Mouse (Mus musculus) adrenal gland, adult (tissue): ENCODE data around the gene Mrpl53.

Source experiments
- DNase-seq, 2 experiments: peaks; one replicate each; pipeline ENCODE4 v3.0.0; 2022 to 2023; ENCODE audit warnings: low spot score in 1 of 2; ENCODE audit not compliant: inconsistent age in 2 of 2

The Mrpl53 gene

GRCm38 (mm10) chr6:83092416-83093127, 16.3 kb upstream of the Mrpl53 start:
- DNase-seq, result peak in 1 of 2 experiments; percentile 64

GRCm38 (mm10) chr6:83095968-83096367, 12.9 kb upstream of the Mrpl53 start:
- DNase-seq, result peak in 1 of 2 experiments; percentile 45

GRCm38 (mm10) chr6:83098411-83098810, 10.4 kb upstream of the Mrpl53 start:
- peak; percentile 75 to 95 for DNase-seq

- peak; percentile 94 to 97 for DNase-seq
Observed at GRCm38 (mm10) chr6:83101316-83101687, 7.5 kb upstream of the Mrpl53 start, which contains the start of the genes Ccdc142 and Gm42688. Ccdc142 (plus strand) TSS chr6:83101601. Gm42688 (plus strand) TSS chr6:83101617.

GRCm38 (mm10) chr6:83101688-83102556, 6.9 kb upstream of the Mrpl53 start:
- DNase-seq, result peak; percentile 84 to 92

- no peak for DNase-seq
Observed at GRCm38 (mm10) chr6:83103130-83103650, 5.7 kb upstream of the Mrpl53 start.

- no peak for DNase-seq
Observed at GRCm38 (mm10) chr6:83104158-83104557, 4.7 kb upstream of the Mrpl53 start.

GRCm38 (mm10) chr6:83107566-83108400, 1.1 kb upstream of the Mrpl53 start:
- DNase-seq, result peak; percentile 83 to 94

GRCm38 (mm10) chr6:83111510-83112136, 2.8 kb downstream of the Mrpl53 start:
- DNase-seq, result peak in 1 of 2 experiments; percentile 24

- peak; percentile 96 to 98 for DNase-seq
Observed at GRCm38 (mm10) chr6:83115011-83115671, 6.3 kb downstream of the Mrpl53 start, which contains the start of gene Mogs. Mogs (plus strand) TSS chr6:83115496.

- no peak for DNase-seq
Observed at GRCm38 (mm10) chr6:83115682-83116372, 7.0 kb downstream of the Mrpl53 start.

- DNase-seq, result peak in 1 of 2 experiments; percentile 62
Observed at GRCm38 (mm10) chr6:83116373-83117164, 7.7 kb downstream of the Mrpl53 start.

GRCm38 (mm10) chr6:83117165-83117438, 8.3 kb downstream of the Mrpl53 start:
- peak in 1 of 2 experiments; percentile 55 for DNase-seq

- DNase-seq, result peak in 1 of 2 experiments; percentile 79
Observed at GRCm38 (mm10) chr6:83117616-83118015, 8.8 kb downstream of the Mrpl53 start.

GRCm38 (mm10) chr6:83118369-83118768, 9.5 kb downstream of the Mrpl53 start:
- DNase-seq, result peak; percentile 21 to 51

- peak; percentile 22 to 62 for DNase-seq
Observed at GRCm38 (mm10) chr6:83118825-83119733, 10.2 kb downstream of the Mrpl53 start.

GRCm38 (mm10) chr6:83119734-83120051, 10.9 kb downstream of the Mrpl53 start:
- peak; percentile 50 to 77 for DNase-seq
